Comparison of ENCODE assay signal across 9 mouse cellular contexts in the genomic region with DNA sequence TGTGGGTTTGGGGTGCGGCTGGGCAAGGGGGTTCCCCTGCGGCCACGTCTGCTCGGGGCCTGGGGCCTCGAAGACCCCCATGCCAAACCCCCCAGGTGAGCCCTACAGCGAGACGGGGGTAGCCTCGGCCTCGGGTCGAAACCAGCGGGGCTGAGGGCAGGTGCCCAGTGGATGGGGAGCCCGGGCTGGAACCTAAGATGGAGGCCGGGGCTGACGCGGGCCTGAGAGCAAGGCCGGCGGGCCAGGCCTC. TPM values are rescaled to one million over a fixed set of nuclear protein-coding genes. Genes with fewer than 3 reads are reported as not detected.
DNase-seq lines count a peak whose midpoint lies in the region; ATAC-seq and TF ChIP-seq lines count a peak whose summit lies in the region.
"Had no signal": no experiment of that assay in that cellular context is flagged by ENCODE, and none has a peak within 500 bp of the region (broad histone marks: within the 10 kb centered on the region; RNA-seq: fewer than 3 reads in every experiment).

No protein-coding gene starts in this region.

- peaks cover 2% of the 10 kb centered on the region; the same call in 1 of the 2 replicates for H3K27me3 ChIP-seq in spleen, adult 2 months (ENCODE audit: control insufficient read depth, insufficient read depth, low read length)
- H3K27me3 ChIP-seq in hindbrain, embryonic 13.5 days: no peaks in the 10 kb centered on the region
- H3K27me3 ChIP-seq in midbrain, embryonic 11.5 days (ENCODE audit: control insufficient read depth, insufficient read depth, low read length): no peaks in the 10 kb centered on the region

- H3K27ac ChIP-seq in spleen, adult 2 months (ENCODE audit: insufficient read depth, low read length): peak overlapping the region; percentile 100
- H3K27ac ChIP-seq in hindbrain, embryonic 13.5 days: peak overlapping the region; percentile 98
- H3K27ac ChIP-seq in midbrain, embryonic 11.5 days (ENCODE audit: low read depth, low read length): peak overlapping the region; percentile 99

- 3% methylated on average over 17 of the region's 17 CpGs for WGBS in spleen, adult 2 months
- under 1% methylated on average over 15 of the region's 17 CpGs for WGBS in hindbrain, embryonic 13.5 days
- WGBS in midbrain, embryonic 11.5 days: 3% methylated on average over 17 of the region's 17 CpGs

- ATAC-seq in hindbrain, embryonic 13.5 days (ENCODE audit: low FRiP score): no peak; the same call in 1 of the 2 replicates
- peak; percentile 71 for ATAC-seq in midbrain, embryonic 11.5 days (ENCODE audit: low FRiP score)

- H3K9ac ChIP-seq in hindbrain, embryonic 13.5 days: peak overlapping the region; percentile 97
- peak overlapping the region; percentile 98 for H3K9ac ChIP-seq in midbrain, embryonic 11.5 days (ENCODE audit: low read length)

- peaks cover 18% of the 10 kb centered on the region for H3K4me1 ChIP-seq in spleen, adult 2 months (ENCODE audit: control insufficient read depth, insufficient read depth, insufficient read length)
- H3K4me1 ChIP-seq in hindbrain, embryonic 13.5 days (replicated peaks): peaks cover 49% of the 10 kb centered on the region
- peaks cover 36% of the 10 kb centered on the region for H3K4me1 ChIP-seq in midbrain, embryonic 11.5 days (ENCODE audit: control insufficient read depth, insufficient read depth, low read length)

- H3K36me3 ChIP-seq in spleen, adult 2 months (ENCODE audit: control insufficient read depth, insufficient read depth, low read length): peaks cover 10% of the 10 kb centered on the region
- no peaks in the 10 kb centered on the region; the same call in 1 of the 2 replicates for H3K36me3 ChIP-seq in hindbrain, embryonic 13.5 days
- no peaks in the 10 kb centered on the region; the same call in 1 of the 2 replicates for H3K36me3 ChIP-seq in midbrain, embryonic 11.5 days (ENCODE audit: control insufficient read depth, insufficient read depth, low read length)

- H3K4me3 ChIP-seq in spleen, adult 2 months (ENCODE audit: extremely low read depth, insufficient read depth, insufficient read length): peak overlapping the region; percentile 95
- peak overlapping the region; percentile 82 for H3K4me3 ChIP-seq in hindbrain, embryonic 13.5 days
- peak overlapping the region; percentile 88 for H3K4me3 ChIP-seq in midbrain, embryonic 11.5 days (ENCODE audit: low read depth, low read length)

- DNase-seq in embryo, embryonic 11 days: peak; percentile 84
- no peak for DNase-seq in embryo, embryonic 9.5 days (ENCODE audit: extremely low spot score)
- no peak for DNase-seq in spleen, adult 2 months (ENCODE audit: low read depth in 1 of 2, low spot score in 2 of 2)
- DNase-seq in spleen, adult 18-20 months: no peak
- DNase-seq in midbrain, embryonic 11.5 days (ENCODE audit: low spot score, missing footprints): no peak
- DNase-seq in right cerebral cortex, postnatal 4 days: no peak
- DNase-seq in adrenal gland, adult 8-10 months: no peak

- peak overlapping the region; percentile 83 for H3K4me2 ChIP-seq in hindbrain, embryonic 13.5 days
- H3K4me2 ChIP-seq in midbrain, embryonic 11.5 days: peak overlapping the region; percentile 95

- H3K9me3 ChIP-seq in hindbrain, embryonic 13.5 days: no peaks in the 10 kb centered on the region
- no peaks in the 10 kb centered on the region for H3K9me3 ChIP-seq in midbrain, embryonic 11.5 days (ENCODE audit: control insufficient read depth, low read length)

- no peak for TF ChIP-seq POLR2A in spleen, adult 2 months (IDR thresholded peaks at IDR 0.05; ENCODE audit: low read depth, low read length)

- TF ChIP-seq CTCF in spleen, adult 2 months (IDR thresholded peaks at IDR 0.05; ENCODE audit: extremely low read depth, insufficient read depth, insufficient read length, insufficient replicate concordance): no peak

RNA-seq across cellular contexts. Expression of a gene that starts 1.3 kb away (rescaled TPM):
- 16.1 and 17.8 TPM in 2 replicates for polyA plus RNA-seq in spleen, adult 2 months (2012; rRNA removed)
- polyA plus RNA-seq in hindbrain, embryonic 13.5 days (2015; fragmentation: Nextera tagmentation; extraction: Ambion mirVana): 70.7 and 73.5 TPM in 2 replicates
- polyA plus RNA-seq in midbrain, embryonic 11.5 days (2014; fragmentation: Nextera tagmentation; extraction: Ambion mirVana): 68.0 TPM in 2 replicates
- total RNA-seq in adrenal gland, adult 8-10 months (2022): 100 to 1,000 TPM in 2 of 4 experiments, 10 to 100 TPM in 2; 84.9 to 139 (median 113) TPM

RNA-seq across cellular contexts. Expression of a gene that starts 58.5 kb away (rescaled TPM):
- polyA plus RNA-seq in spleen, adult 2 months (2012; rRNA removed): 8.4 and 12.0 TPM in 2 replicates
- 1.1 and 2.0 TPM in 2 replicates for polyA plus RNA-seq in hindbrain, embryonic 13.5 days (2015; fragmentation: Nextera tagmentation; extraction: Ambion mirVana)
- polyA plus RNA-seq in midbrain, embryonic 11.5 days (2014; fragmentation: Nextera tagmentation; extraction: Ambion mirVana): 0.18 and 0.33 TPM in 2 replicates
- total RNA-seq in adrenal gland, adult 8-10 months (2022): 10 to 100 TPM; 19.0 to 63.2 (median 35.3) TPM
- total RNA-seq: common myeloid progenitor, adult 5-6 weeks had no signal
